21 mouse cellular contexts compared by ENCODE assay signal in genomic region chr1:18551211-18551610, GRCm38 (mm10).
DNase-seq lines count a peak whose midpoint lies in the region; ATAC-seq and TF ChIP-seq lines count a peak whose summit lies in the region.
"Had no signal": no experiment of that assay in that cellular context is flagged by ENCODE, and none has a peak within 500 bp of the region (broad histone marks: within the 10 kb centered on the region; RNA-seq: fewer than 3 reads in every experiment).

No protein-coding gene starts in this region.

- H3K36me3 ChIP-seq in forebrain, postnatal 0 days (ENCODE audit: insufficient read depth): no peaks in the 10 kb centered on the region
- no peaks in the 10 kb centered on the region for H3K36me3 ChIP-seq in forebrain, embryonic 16.5 days (ENCODE audit: control insufficient read depth, insufficient read depth)
- H3K36me3 ChIP-seq: heart, embryonic 15.5 days; hindbrain, embryonic 13.5 days; intestine, embryonic 15.5 days; limb, embryonic 10.5 days; midbrain, embryonic 12.5 days; neural tube, embryonic 13.5 days had no signal

- DNase-seq in forebrain, postnatal 0 days: peak; percentile 40
- peak; percentile 9 for DNase-seq in right cerebral cortex, adult 18-20 months
- DNase-seq in right cerebral cortex, postnatal 14 days: no peak
- peak; percentile 14 for DNase-seq in layer of hippocampus, adult 9-11 months
- peak; percentile 3 for DNase-seq in right cerebral cortex, postnatal 36 days (ENCODE audit: low spot score in 2 of 2)
- DNase-seq in neural tube, embryonic 10.5 days (ENCODE audit: extremely low spot score, low spot score): no peak
- no peak for DNase-seq in heart, postnatal 36 days
- DNase-seq: B cell, adult 2 months; cerebellum, adult 9-11 months; gastrocnemius, postnatal 25 days; kidney, postnatal 36 days; liver, postnatal 0 days; lung, postnatal 10 days; thymus, postnatal 4 days had no signal

- no peak overlapping the region for H3K27ac ChIP-seq in forebrain, postnatal 0 days (ENCODE audit: low read depth, low read length)
- no peak overlapping the region for H3K27ac ChIP-seq in forebrain, embryonic 16.5 days (ENCODE audit: low read length)
- H3K27ac ChIP-seq: heart, embryonic 15.5 days; hindbrain, embryonic 13.5 days; intestine, embryonic 15.5 days; limb, embryonic 10.5 days; midbrain, embryonic 12.5 days; neural tube, embryonic 13.5 days had no signal

- intact Hi-C loops in heart, postnatal 36 days (cut with DNase I): no loop called here

- no peak overlapping the region for H3K4me3 ChIP-seq in forebrain, postnatal 0 days (ENCODE audit: low read depth, low read length)
- no peak overlapping the region for H3K4me3 ChIP-seq in forebrain, embryonic 16.5 days (replicated peaks; ENCODE audit: low read length)
- H3K4me3 ChIP-seq: heart, embryonic 15.5 days; hindbrain, embryonic 13.5 days; intestine, embryonic 15.5 days; limb, embryonic 10.5 days; midbrain, embryonic 12.5 days; neural tube, embryonic 13.5 days had no signal

- 42% methylated on average over 2 of the region's 2 CpGs for WGBS in forebrain, postnatal 0 days
- WGBS in forebrain, embryonic 16.5 days: 73% methylated on average over 2 of the region's 2 CpGs

- H3K4me2 ChIP-seq in forebrain, postnatal 0 days (ENCODE audit: low read depth): no peak overlapping the region
- H3K4me2 ChIP-seq in forebrain, embryonic 16.5 days (ENCODE audit: low read length): no peak overlapping the region
- H3K4me2 ChIP-seq: heart, embryonic 15.5 days; hindbrain, embryonic 13.5 days; intestine, embryonic 15.5 days; midbrain, embryonic 12.5 days; neural tube, embryonic 13.5 days had no signal

- no peaks in the 10 kb centered on the region for H3K9me3 ChIP-seq in forebrain, postnatal 0 days (ENCODE audit: low read length)
- H3K9me3 ChIP-seq in forebrain, embryonic 16.5 days (ENCODE audit: control insufficient read depth, low read length): no peaks in the 10 kb centered on the region
- H3K9me3 ChIP-seq: heart, embryonic 15.5 days; hindbrain, embryonic 13.5 days; intestine, embryonic 15.5 days; limb, embryonic 10.5 days; midbrain, embryonic 12.5 days; neural tube, embryonic 13.5 days had no signal

- no peaks in the 10 kb centered on the region for H3K27me3 ChIP-seq in forebrain, postnatal 0 days (ENCODE audit: insufficient read depth, low read length)
- H3K27me3 ChIP-seq in forebrain, embryonic 16.5 days (replicated peaks; ENCODE audit: control insufficient read depth, insufficient read depth, low read length): no peaks in the 10 kb centered on the region
- H3K27me3 ChIP-seq: heart, embryonic 15.5 days; hindbrain, embryonic 13.5 days; intestine, embryonic 15.5 days; midbrain, embryonic 12.5 days; neural tube, embryonic 13.5 days had no signal

- TF ChIP-seq CTCF in forebrain, postnatal 0 days (IDR thresholded peaks at IDR 0.05; ENCODE audit: low read depth): no peak

- no peak for ATAC-seq in forebrain, postnatal 0 days
- no peak for ATAC-seq in forebrain, embryonic 16.5 days
- ATAC-seq: intestine, embryonic 15.5 days; liver, postnatal 0 days had no signal

- no peaks in the 10 kb centered on the region for H3K4me1 ChIP-seq in forebrain, postnatal 0 days (ENCODE audit: insufficient read depth)
- H3K4me1 ChIP-seq in forebrain, embryonic 16.5 days (replicated peaks; ENCODE audit: control insufficient read depth, insufficient read depth, low read length): no peaks in the 10 kb centered on the region
- H3K4me1 ChIP-seq: heart, embryonic 15.5 days; hindbrain, embryonic 13.5 days; intestine, embryonic 15.5 days; limb, embryonic 10.5 days; midbrain, embryonic 12.5 days; neural tube, embryonic 13.5 days had no signal

- no peak overlapping the region for H3K9ac ChIP-seq in forebrain, postnatal 0 days
- no peak overlapping the region for H3K9ac ChIP-seq in forebrain, embryonic 16.5 days (replicated peaks; ENCODE audit: low read depth, low read length)
- H3K9ac ChIP-seq: heart, embryonic 15.5 days; hindbrain, embryonic 13.5 days; intestine, embryonic 15.5 days; liver, postnatal 0 days; midbrain, embryonic 12.5 days; neural tube, embryonic 13.5 days had no signal

Comparison
In these comparisons a context has a peak if more than half of its experiments do, and no peak if none do; other contexts are left out.
1. DNase-seq: peak in forebrain, postnatal 0 days (single experiment), right cerebral cortex, adult 18-20 months (single experiment), layer of hippocampus, adult 9-11 months (single experiment) and right cerebral cortex, postnatal 36 days (2 of 2); none in right cerebral cortex, postnatal 14 days (single experiment), neural tube, embryonic 10.5 days (single experiment) and heart, postnatal 36 days (0 of 2).